Mouse (Mus musculus) spleen, embryonic (tissue): ENCODE data around the gene D17Wsu92e.

Experiments
- CTCF ChIA-PET: fragments of 350-600 bp; sonication (Branson Sonifier 250); formaldehyde crosslinking; loops from one replicate; lab custom pipeline; 2022; lab: Charles Lee

Gene D17Wsu92e

GRCm38 (mm10) chr17:27823142-27823905 is 2.9 kb upstream of the D17Wsu92e start:
- CTCF ChIA-PET, result no interaction called here

GRCm38 (mm10) chr17:27821407-27822338 is 1.2 kb upstream of the D17Wsu92e start:
- CTCF ChIA-PET, result no interaction called here

- CTCF ChIA-PET, result no interaction called here
These were observed 379 bp downstream of the D17Wsu92e start for GRCm38 (mm10) chr17:27819971-27820567.

- CTCF ChIA-PET, result no interaction called here
These were observed 902 bp downstream of the D17Wsu92e start for GRCm38 (mm10) chr17:27819521-27819970.

- CTCF ChIA-PET, result no interaction called here
These were observed 1.4 kb downstream of the D17Wsu92e start for GRCm38 (mm10) chr17:27819011-27819410.

GRCm38 (mm10) chr17:27814606-27815005 is 5.8 kb downstream of the D17Wsu92e start:
- CTCF ChIA-PET, result interaction anchor here (0.7 kb wide), 2 partner anchors 55 to 172 kb away, joined by 3 to 4 read pairs; no protein-coding TSS in a partner anchor

GRCm38 (mm10) chr17:27811980-27812379 is 8.5 kb downstream of the D17Wsu92e start:
- CTCF ChIA-PET, result no interaction called here

GRCm38 (mm10) chr17:27810569-27811331 is 9.7 kb downstream of the D17Wsu92e start:
- CTCF ChIA-PET, result no interaction called here

- CTCF ChIA-PET, result no interaction called here
These were observed 12.8 kb downstream of the D17Wsu92e start for GRCm38 (mm10) chr17:27807542-27808078.

- CTCF ChIA-PET, result no interaction called here
These were observed 15.4 kb downstream of the D17Wsu92e start for GRCm38 (mm10) chr17:27804803-27805770.

GRCm38 (mm10) chr17:27804156-27804690 is 16.2 kb downstream of the D17Wsu92e start:
- CTCF ChIA-PET, result no interaction called here

- CTCF ChIA-PET, result no interaction called here
These were observed 16.7 kb downstream of the D17Wsu92e start for GRCm38 (mm10) chr17:27803752-27804151.

- CTCF ChIA-PET, result interaction anchor here (0.7 kb wide), 1 partner anchor 516 kb away, joined by 8 read pairs; no protein-coding TSS in a partner anchor
These were observed 19.5 kb downstream of the D17Wsu92e start for GRCm38 (mm10) chr17:27800710-27801648.

GRCm38 (mm10) chr17:27799771-27800584 is 20.5 kb downstream of the D17Wsu92e start:
- CTCF ChIA-PET, result no interaction called here

GRCm38 (mm10) chr17:27797341-27797872 is 23.0 kb downstream of the D17Wsu92e start:
- CTCF ChIA-PET, result interaction anchor here (0.7 kb wide), 1 partner anchor 45 kb away, joined by 3 read pairs; no protein-coding TSS in a partner anchor

- CTCF ChIA-PET, result interaction anchor here (0.5 kb wide), 1 partner anchor 466 kb away, joined by 8 read pairs; no protein-coding TSS in a partner anchor
These were observed 23.7 kb downstream of the D17Wsu92e start for GRCm38 (mm10) chr17:27796780-27797179.

GRCm38 (mm10) chr17:27793144-27793543 is 27.3 kb downstream of the D17Wsu92e start:
- CTCF ChIA-PET, result interaction anchor here (0.5 to 0.7 kb wide), 3 partner anchors 10 to 70 kb away, joined by 3 to 5 read pairs (median 3); partner anchors contain the start of gene Uhrf1bp1
